Mouse (Mus musculus): ENCODE results near the gene Npnt. TPM values are rescaled to one million over a fixed set of nuclear protein-coding genes. Genes with fewer than 3 reads are reported as not detected.
A peak's percentile ranks its signal among the peaks of the same experiment; 100 is the strongest.

Npnt gene
- polyA plus RNA-seq, 1 experiment from 2014 or later = 6.4 TPM

- H3K4me1 ChIP-seq (ENCODE audit: control insufficient read depth, insufficient read depth, low read length) = no peaks in the 10 kb centered on the region
- H3K27me3 ChIP-seq (replicated peaks; ENCODE audit: control insufficient read depth, insufficient read depth, low read length) = no peaks in the 10 kb centered on the region
- no peak overlapping the region for H3K9ac ChIP-seq (ENCODE audit: low read length)
- DNase-seq (ENCODE audit: low spot score) (no peak), ATAC-seq (no peak)
- no peak overlapping the region for H3K4me3 ChIP-seq (ENCODE audit: low read depth, low read length)
- H3K36me3 ChIP-seq (ENCODE audit: control insufficient read depth, insufficient read depth, low read length) = no peaks in the 10 kb centered on the region
- WGBS = 94% methylated on average over 3 of the region's 3 CpGs
- H3K27ac ChIP-seq (ENCODE audit: low read depth, low read length) = no peak overlapping the region
- no peaks in the 10 kb centered on the region for H3K9me3 ChIP-seq (replicated peaks; ENCODE audit: control insufficient read depth, low read length)
- no peak overlapping the region for H3K4me2 ChIP-seq (ENCODE audit: low read length)
Measured at GRCm38 (mm10) chr3:132919798-132920197, 30.3 kb downstream of the Npnt start.

GRCm38 (mm10) chr3:132919240-132919639 is 30.9 kb downstream of the Npnt start:
- no peaks in the 10 kb centered on the region for H3K36me3 ChIP-seq (ENCODE audit: control insufficient read depth, insufficient read depth, low read length)
- no peak overlapping the region for H3K27ac ChIP-seq (ENCODE audit: low read depth, low read length)
- no peaks in the 10 kb centered on the region for H3K27me3 ChIP-seq (replicated peaks; ENCODE audit: control insufficient read depth, insufficient read depth, low read length)
- H3K4me2 ChIP-seq (ENCODE audit: low read length) = no peak overlapping the region
- no peaks in the 10 kb centered on the region for H3K4me1 ChIP-seq (ENCODE audit: control insufficient read depth, insufficient read depth, low read length)
- no peaks in the 10 kb centered on the region for H3K9me3 ChIP-seq (replicated peaks; ENCODE audit: control insufficient read depth, low read length)
- H3K4me3 ChIP-seq (ENCODE audit: low read depth, low read length) = no peak overlapping the region
- ATAC-seq = no peak
- WGBS = 88% methylated on average over 11 of the region's 11 CpGs
- H3K9ac ChIP-seq (ENCODE audit: low read length) = no peak overlapping the region
- DNase-seq (ENCODE audit: low spot score) = no peak

- ATAC-seq (no peak), DNase-seq (ENCODE audit: low spot score) (no peak)
- no peaks in the 10 kb centered on the region for H3K9me3 ChIP-seq (replicated peaks; ENCODE audit: control insufficient read depth, low read length)
- no peak overlapping the region for H3K9ac ChIP-seq (ENCODE audit: low read length)
- no peaks in the 10 kb centered on the region for H3K27me3 ChIP-seq (replicated peaks; ENCODE audit: control insufficient read depth, insufficient read depth, low read length)
- H3K4me2 ChIP-seq (ENCODE audit: low read length) = no peak overlapping the region
- no peaks in the 10 kb centered on the region for H3K4me1 ChIP-seq (ENCODE audit: control insufficient read depth, insufficient read depth, low read length)
- no peak overlapping the region for H3K4me3 ChIP-seq (ENCODE audit: low read depth, low read length)
- H3K36me3 ChIP-seq (ENCODE audit: control insufficient read depth, insufficient read depth, low read length) = no peaks in the 10 kb centered on the region
- 90% methylated on average over 9 of the region's 9 CpGs for WGBS
- no peak overlapping the region for H3K27ac ChIP-seq (ENCODE audit: low read depth, low read length)
Measured at GRCm38 (mm10) chr3:132917356-132918090, 32.6 kb downstream of the Npnt start.

- ATAC-seq (no peak), DNase-seq (ENCODE audit: low spot score) (no peak)
- H3K9me3 ChIP-seq (replicated peaks; ENCODE audit: control insufficient read depth, low read length) = no peaks in the 10 kb centered on the region
- H3K4me3 ChIP-seq (ENCODE audit: low read depth, low read length) = no peak overlapping the region
- 62% methylated on average over 9 of the region's 9 CpGs for WGBS
- no peak overlapping the region for H3K4me2 ChIP-seq (ENCODE audit: low read length)
- H3K36me3 ChIP-seq (ENCODE audit: control insufficient read depth, insufficient read depth, low read length) = no peaks in the 10 kb centered on the region
- H3K9ac ChIP-seq (ENCODE audit: low read length) = no peak overlapping the region
- H3K27me3 ChIP-seq (replicated peaks; ENCODE audit: control insufficient read depth, insufficient read depth, low read length) = no peaks in the 10 kb centered on the region
- H3K4me1 ChIP-seq (ENCODE audit: control insufficient read depth, insufficient read depth, low read length) = no peaks in the 10 kb centered on the region
- no peak overlapping the region for H3K27ac ChIP-seq (ENCODE audit: low read depth, low read length)
Measured at GRCm38 (mm10) chr3:132915661-132916060, 34.4 kb downstream of the Npnt start.

GRCm38 (mm10) chr3:132912420-132912819 is 37.7 kb downstream of the Npnt start:
- Histone ChIP-seq H3K27me3 (replicated peaks; ENCODE audit: control insufficient read depth, insufficient read depth, low read length) (no peaks in the 10 kb centered on the region), H3K9me3 (replicated peaks; ENCODE audit: control insufficient read depth, low read length) (no peaks in the 10 kb centered on the region), H3K27ac (ENCODE audit: low read depth, low read length) (no peak overlapping the region), H3K9ac (ENCODE audit: low read length) (no peak overlapping the region), H3K36me3 (ENCODE audit: control insufficient read depth, insufficient read depth, low read length) (no peaks in the 10 kb centered on the region), H3K4me1 (ENCODE audit: control insufficient read depth, insufficient read depth, low read length) (no peaks in the 10 kb centered on the region), H3K4me3 (ENCODE audit: low read depth, low read length) (no peak overlapping the region), H3K4me2 (ENCODE audit: low read length) (no peak overlapping the region)
- ATAC-seq (no peak), DNase-seq (ENCODE audit: low spot score) (no peak)
- 83% methylated on average over 2 of the region's 2 CpGs for WGBS

- DNase-seq (ENCODE audit: low spot score) = no peak
- WGBS = 65% methylated on average over 4 of the region's 4 CpGs
Measured at GRCm38 (mm10) chr3:132911716-132912115, 38.4 kb downstream of the Npnt start.

GRCm38 (mm10) chr3:132910727-132911126 is 39.4 kb downstream of the Npnt start:
- WGBS = 48% methylated on average over 5 of the region's 5 CpGs
- no peaks in the 10 kb centered on the region for H3K9me3 ChIP-seq (replicated peaks; ENCODE audit: control insufficient read depth, low read length)
- H3K27me3 ChIP-seq (replicated peaks; ENCODE audit: control insufficient read depth, insufficient read depth, low read length) = no peaks in the 10 kb centered on the region
- no peak overlapping the region for H3K9ac ChIP-seq (ENCODE audit: low read length)
- H3K27ac ChIP-seq (ENCODE audit: low read depth, low read length) = no peak overlapping the region
- no peaks in the 10 kb centered on the region for H3K36me3 ChIP-seq (ENCODE audit: control insufficient read depth, insufficient read depth, low read length)
- no peak overlapping the region for H3K4me2 ChIP-seq (ENCODE audit: low read length)
- ATAC-seq (no peak), DNase-seq (ENCODE audit: low spot score) (no peak)
- no peaks in the 10 kb centered on the region for H3K4me1 ChIP-seq (ENCODE audit: control insufficient read depth, insufficient read depth, low read length)
- no peak overlapping the region for H3K4me3 ChIP-seq (ENCODE audit: low read depth, low read length)

More at GRCm38 (mm10) chr3:132911716-132912115, 38.4 kb downstream of the Npnt start:
- H3K4me1 ChIP-seq (ENCODE audit: control insufficient read depth, insufficient read depth, low read length) = no peaks in the 10 kb centered on the region
- H3K9me3 ChIP-seq (replicated peaks; ENCODE audit: control insufficient read depth, low read length) = no peaks in the 10 kb centered on the region
- H3K27me3 ChIP-seq (replicated peaks; ENCODE audit: control insufficient read depth, insufficient read depth, low read length) = no peaks in the 10 kb centered on the region
- H3K27ac ChIP-seq (ENCODE audit: low read depth, low read length) = no peak overlapping the region
- no peak overlapping the region for H3K9ac ChIP-seq (ENCODE audit: low read length)
- no peak overlapping the region for H3K4me3 ChIP-seq (ENCODE audit: low read depth, low read length)
- no peaks in the 10 kb centered on the region for H3K36me3 ChIP-seq (ENCODE audit: control insufficient read depth, insufficient read depth, low read length)
- H3K4me2 ChIP-seq (ENCODE audit: low read length) = no peak overlapping the region
- no peak for ATAC-seq

- H3K27ac ChIP-seq (ENCODE audit: low read depth, low read length) = no peak overlapping the region
- H3K4me2 ChIP-seq (ENCODE audit: low read length) = no peak overlapping the region
- no peaks in the 10 kb centered on the region for H3K9me3 ChIP-seq (replicated peaks; ENCODE audit: control insufficient read depth, low read length)
- H3K4me3 ChIP-seq (ENCODE audit: low read depth, low read length) = no peak overlapping the region
- no peaks in the 10 kb centered on the region for H3K4me1 ChIP-seq (ENCODE audit: control insufficient read depth, insufficient read depth, low read length)
- no peaks in the 10 kb centered on the region for H3K36me3 ChIP-seq (ENCODE audit: control insufficient read depth, insufficient read depth, low read length)
- WGBS = 68% methylated on average over 12 of the region's 12 CpGs
- DNase-seq (ENCODE audit: low spot score) = no peak
- no peak for ATAC-seq
- H3K27me3 ChIP-seq (replicated peaks; ENCODE audit: control insufficient read depth, insufficient read depth, low read length) = no peaks in the 10 kb centered on the region
- H3K9ac ChIP-seq (ENCODE audit: low read length) = no peak overlapping the region
Measured at GRCm38 (mm10) chr3:132909736-132910135, 40.4 kb downstream of the Npnt start.

- H3K4me2 ChIP-seq (ENCODE audit: low read length) = no peak overlapping the region
- H3K4me1 ChIP-seq (ENCODE audit: control insufficient read depth, insufficient read depth, low read length) = no peaks in the 10 kb centered on the region
- ATAC-seq (peak; percentile 58), DNase-seq (ENCODE audit: low spot score) (no peak)
- H3K9ac ChIP-seq (ENCODE audit: low read length) = no peak overlapping the region
- no peak overlapping the region for H3K27ac ChIP-seq (ENCODE audit: low read depth, low read length)
- H3K9me3 ChIP-seq (replicated peaks; ENCODE audit: control insufficient read depth, low read length) = no peaks in the 10 kb centered on the region
- H3K4me3 ChIP-seq (ENCODE audit: low read depth, low read length) = no peak overlapping the region
- 35% methylated on average over 8 of the region's 8 CpGs for WGBS
- H3K36me3 ChIP-seq (ENCODE audit: control insufficient read depth, insufficient read depth, low read length) = no peaks in the 10 kb centered on the region
- H3K27me3 ChIP-seq (replicated peaks; ENCODE audit: control insufficient read depth, insufficient read depth, low read length) = no peaks in the 10 kb centered on the region
Measured at GRCm38 (mm10) chr3:132907506-132908203, 42.4 kb downstream of the Npnt start.
